Mouse (Mus musculus): Measurements from ENCODE around the gene Dlec1.
A peak's percentile ranks its signal among the peaks of the same experiment; 100 is the strongest.

Gene Dlec1

GRCm38 (mm10) chr9:119138836-119139235, 36.6 kb downstream of the Dlec1 start:
- DNase-seq (ENCODE audit: extremely low read depth, low read depth) = no peak

- no peak for DNase-seq (ENCODE audit: extremely low read depth, low read depth)
These were observed 39.8 kb downstream of the Dlec1 start for GRCm38 (mm10) chr9:119142066-119142465.

GRCm38 (mm10) chr9:119143372-119143771, 41.1 kb downstream of the Dlec1 start:
- no peak for DNase-seq (ENCODE audit: extremely low read depth, low read depth)

- no peak for DNase-seq (ENCODE audit: extremely low read depth, low read depth)
These were observed 42.4 kb downstream of the Dlec1 start for GRCm38 (mm10) chr9:119144696-119145095.

- no peak for DNase-seq (ENCODE audit: extremely low read depth, low read depth)
These were observed 42.9 kb downstream of the Dlec1 start for GRCm38 (mm10) chr9:119145137-119145536.

- no peak for DNase-seq (ENCODE audit: extremely low read depth, low read depth)
These were observed 43.4 kb downstream of the Dlec1 start for GRCm38 (mm10) chr9:119145638-119146037.

- DNase-seq (ENCODE audit: extremely low read depth, low read depth) = no peak
These were observed 44.0 kb downstream of the Dlec1 start for GRCm38 (mm10) chr9:119146098-119146770.

- DNase-seq (ENCODE audit: extremely low read depth, low read depth) = no peak
These were observed 47.3 kb downstream of the Dlec1 start for GRCm38 (mm10) chr9:119149601-119150000.

GRCm38 (mm10) chr9:119151751-119152150, 49.5 kb downstream of the Dlec1 start:
- no peak for DNase-seq (ENCODE audit: extremely low read depth, low read depth)

GRCm38 (mm10) chr9:119155416-119155815, 53.1 kb downstream of the Dlec1 start:
- DNase-seq (ENCODE audit: extremely low read depth, low read depth) = no peak

GRCm38 (mm10) chr9:119155826-119156225, 53.5 kb downstream of the Dlec1 start:
- no peak for DNase-seq (ENCODE audit: extremely low read depth, low read depth)

- peak; percentile 54 for DNase-seq (ENCODE audit: extremely low read depth, low read depth)
These were observed 54.3 kb downstream of the Dlec1 start, which contains the start of gene Acaa1b for GRCm38 (mm10) chr9:119156278-119157201. TSS of gene Acaa1b (minus strand) at chr9:119157093.

- DNase-seq (ENCODE audit: extremely low read depth, low read depth) = no peak
These were observed 56.6 kb downstream of the Dlec1 start, which contains the start of gene Gm47289 for GRCm38 (mm10) chr9:119158861-119159260. TSS of gene Gm47289 (plus strand) at chr9:119159161.

GRCm38 (mm10) chr9:119160689-119161088, 58.4 kb downstream of the Dlec1 start:
- DNase-seq (ENCODE audit: extremely low read depth, low read depth) = no peak

- no peak for DNase-seq (ENCODE audit: extremely low read depth, low read depth)
These were observed 62.5 kb downstream of the Dlec1 start for GRCm38 (mm10) chr9:119164743-119165142.

GRCm38 (mm10) chr9:119165548-119165947, 63.3 kb downstream of the Dlec1 start:
- no peak for DNase-seq (ENCODE audit: extremely low read depth, low read depth)

- DNase-seq (ENCODE audit: extremely low read depth, low read depth) = no peak
These were observed 65.3 kb downstream of the Dlec1 start for GRCm38 (mm10) chr9:119167608-119168007.

- DNase-seq (ENCODE audit: extremely low read depth, low read depth) = peak; percentile 72
These were observed 77.0 kb downstream of the Dlec1 start for GRCm38 (mm10) chr9:119179292-119179691.

GRCm38 (mm10) chr9:119181241-119181728, 79.0 kb downstream of the Dlec1 start:
- DNase-seq (ENCODE audit: extremely low read depth, low read depth) = no peak

GRCm38 (mm10) chr9:119192202-119192990, 90.1 kb downstream of the Dlec1 start:
- no peak for DNase-seq (ENCODE audit: extremely low read depth, low read depth)
